Mouse (Mus musculus): ENCODE measurements around the gene Trappc12.

Gene Trappc12

DNA sequence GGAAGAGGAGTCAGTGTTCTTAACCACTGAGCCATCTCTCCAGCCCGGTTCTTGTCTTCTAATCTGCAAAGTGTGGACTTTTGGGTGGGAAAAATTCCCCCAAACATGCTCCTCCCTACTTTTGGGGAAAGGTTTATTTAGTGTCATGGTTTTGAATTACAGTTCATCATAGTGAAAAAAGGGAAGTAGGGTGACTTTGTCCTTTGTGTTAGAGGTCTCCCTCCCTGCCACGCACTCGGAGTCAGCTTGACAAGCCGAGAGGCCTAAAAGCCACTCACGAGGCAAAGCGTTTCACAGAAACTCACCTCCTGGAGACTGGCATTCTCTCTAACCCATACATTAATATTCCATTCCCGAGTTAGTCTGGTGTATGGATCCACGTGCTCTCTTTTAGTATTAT is 17.6 kb downstream of the Trappc12 start:
- no peak for DNase-seq

DNA sequence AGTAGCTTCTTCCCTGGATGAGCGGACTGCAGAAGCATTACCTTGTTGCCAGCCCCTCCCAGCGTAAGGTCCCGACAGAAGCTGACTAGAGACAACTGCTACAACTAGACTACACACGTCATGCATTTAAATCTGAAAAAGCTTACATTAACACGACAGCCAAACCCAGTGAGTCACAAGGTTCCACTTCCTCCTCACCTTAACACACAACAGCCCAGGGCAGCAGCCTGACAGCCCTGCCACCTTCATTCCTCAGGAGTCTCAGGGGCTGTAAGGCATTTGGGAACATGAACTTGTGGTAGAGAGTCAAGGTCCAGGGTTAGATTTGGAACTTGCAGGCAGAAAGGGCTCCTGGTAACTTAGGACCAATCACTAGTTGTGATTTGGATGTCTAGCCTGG is 23.2 kb downstream of the Trappc12 start:
- no peak for DNase-seq

DNA sequence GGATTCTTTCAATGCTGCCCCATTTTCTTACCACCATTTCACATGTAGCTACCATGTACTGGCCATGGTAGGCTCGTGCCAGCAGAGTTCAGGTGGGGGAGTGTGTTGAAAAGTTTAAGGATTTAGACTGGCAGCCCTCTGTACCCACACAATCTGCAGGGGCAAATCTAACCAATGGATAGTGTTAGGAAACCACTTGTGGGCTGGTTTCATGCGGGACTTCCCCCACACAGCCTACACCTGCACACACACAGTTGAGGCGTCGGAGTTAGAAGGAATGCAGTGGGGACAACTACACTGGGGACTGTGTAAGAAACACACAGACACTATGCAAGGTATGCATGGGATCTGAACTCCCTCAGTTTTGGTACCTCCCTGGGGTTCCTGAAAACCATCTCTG is 24.1 kb downstream of the Trappc12 start:
- DNase-seq = no peak

DNA sequence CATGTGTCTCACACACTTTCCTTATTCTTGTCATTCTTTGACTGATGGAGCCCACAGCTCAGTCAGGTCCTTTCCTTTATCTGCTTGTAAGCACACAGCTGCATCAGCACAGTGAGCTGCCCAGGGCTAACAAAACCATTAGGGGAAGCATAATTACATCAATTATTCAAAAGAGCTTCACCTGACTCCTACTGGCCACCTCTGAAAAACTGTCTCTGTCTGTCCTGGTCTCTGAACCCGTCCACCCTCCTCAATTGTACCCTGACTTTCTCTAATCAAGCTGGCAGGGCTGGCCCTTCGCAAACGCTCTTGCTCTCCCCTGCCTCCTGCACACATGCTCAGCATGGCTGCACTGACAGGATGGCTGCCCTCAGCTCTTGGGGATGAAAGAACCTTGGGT is 25.9 kb downstream of the Trappc12 start:
- DNase-seq = no peak

DNA sequence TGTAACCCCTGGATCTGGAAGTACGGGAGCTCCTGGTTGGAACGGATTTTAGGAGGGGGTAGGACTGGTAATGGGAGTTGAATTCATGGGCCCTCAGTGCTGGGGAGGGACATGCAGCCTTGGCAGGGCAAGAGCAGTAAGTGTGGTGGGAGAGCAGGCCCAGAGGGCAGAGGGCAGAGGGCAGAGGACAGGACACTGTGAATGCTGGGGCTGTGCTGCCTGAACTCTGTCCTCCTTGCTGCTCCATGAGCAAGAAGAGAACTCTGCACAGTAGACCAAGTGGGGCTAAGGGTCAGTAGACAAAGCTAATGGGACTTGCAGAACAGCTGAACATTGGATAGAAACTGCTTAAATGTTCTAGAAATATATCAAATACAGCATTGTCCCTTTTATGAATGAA is 32.2 kb downstream of the Trappc12 start:
- DNase-seq = no peak

DNA sequence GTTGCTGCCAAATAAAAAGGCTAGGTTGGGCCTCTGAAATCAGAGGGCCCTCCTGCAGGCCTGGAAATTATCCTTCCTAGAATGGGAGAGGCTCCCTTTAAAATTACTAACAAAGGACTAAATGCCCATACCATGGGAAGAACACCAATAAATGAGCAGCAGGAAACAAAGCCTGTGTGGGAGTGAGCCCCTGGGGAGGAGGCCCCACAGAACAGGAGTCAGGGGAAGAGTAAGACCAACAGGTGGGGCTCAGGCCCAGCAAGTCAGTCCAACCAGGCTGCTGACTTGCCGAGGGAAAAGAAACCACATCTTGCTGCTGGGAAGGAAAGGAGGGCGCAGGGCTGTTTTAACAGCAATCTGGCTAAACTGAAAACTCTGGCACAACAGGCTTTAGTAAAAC is 33.2 kb downstream of the Trappc12 start:
- no peak for DNase-seq

DNA sequence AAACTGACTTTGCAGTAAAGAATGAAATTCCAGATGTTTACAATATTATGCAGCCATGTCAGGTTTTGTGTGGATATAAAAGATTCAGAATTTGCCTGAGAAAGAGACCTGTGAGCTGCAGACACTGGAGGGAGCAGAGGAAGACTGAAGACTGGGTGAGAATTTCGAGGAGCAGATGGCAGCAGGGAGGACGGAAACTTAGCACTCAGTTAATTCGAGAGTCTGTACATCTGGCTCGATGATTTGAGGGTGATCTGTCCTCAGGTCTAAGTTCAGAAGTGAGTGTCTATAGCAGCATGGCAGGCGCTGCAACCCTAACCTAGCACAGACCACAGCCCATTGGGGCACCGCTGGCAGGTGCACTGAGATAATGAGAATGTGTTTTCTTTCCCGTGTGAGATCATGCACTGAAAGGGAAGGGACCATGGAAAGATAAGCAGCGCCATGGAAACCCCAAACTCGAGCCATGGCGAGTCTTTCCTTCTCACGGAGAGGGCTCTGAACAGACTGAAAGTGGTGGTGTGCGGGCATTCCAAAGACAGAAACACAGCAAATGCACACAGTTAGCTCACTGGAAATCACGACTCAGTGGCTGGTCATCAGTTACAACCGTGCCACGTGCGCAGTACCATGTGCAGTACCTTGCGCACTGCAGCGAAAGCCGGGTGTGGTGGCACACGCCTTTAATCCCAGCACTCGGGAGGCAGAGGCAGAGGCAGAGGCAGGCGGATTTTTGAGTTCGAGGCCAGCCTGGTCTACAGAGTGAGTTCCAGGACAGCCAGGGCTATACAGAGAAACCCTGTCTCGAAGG is 35.2 kb downstream of the Trappc12 start:
- no peak for DNase-seq

DNA sequence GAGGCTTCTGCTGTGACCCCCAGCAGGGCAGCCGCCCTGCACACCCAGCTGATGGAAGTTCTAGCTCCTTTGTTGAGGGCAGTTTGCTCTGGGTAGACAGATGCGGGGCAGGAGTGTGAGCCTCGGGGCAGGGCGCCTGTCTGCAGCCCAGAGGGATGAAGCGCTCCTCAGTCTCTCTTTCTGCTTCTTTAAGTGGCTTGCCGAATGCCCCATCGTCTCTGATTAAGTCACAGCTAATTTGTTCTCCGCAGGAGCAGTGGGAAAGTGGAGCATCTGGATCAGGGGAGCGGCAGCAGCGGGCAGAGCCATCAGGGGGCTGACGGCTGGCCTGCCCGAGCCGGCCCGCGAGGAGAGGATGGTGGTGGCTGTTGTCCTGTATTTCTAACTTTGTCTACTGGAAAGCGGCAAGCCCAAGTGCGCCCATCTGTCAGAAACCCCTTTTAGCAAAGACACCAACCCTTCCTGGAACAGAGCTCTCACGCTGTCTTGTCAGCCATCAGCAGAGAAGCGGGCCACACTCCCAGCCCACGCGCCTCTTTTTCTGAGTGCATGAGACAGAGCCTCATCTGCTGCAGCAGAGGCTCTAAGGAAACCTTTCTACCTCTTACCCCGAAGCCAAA is 39.6 kb downstream of the Trappc12 start:
- DNase-seq = no peak

DNA sequence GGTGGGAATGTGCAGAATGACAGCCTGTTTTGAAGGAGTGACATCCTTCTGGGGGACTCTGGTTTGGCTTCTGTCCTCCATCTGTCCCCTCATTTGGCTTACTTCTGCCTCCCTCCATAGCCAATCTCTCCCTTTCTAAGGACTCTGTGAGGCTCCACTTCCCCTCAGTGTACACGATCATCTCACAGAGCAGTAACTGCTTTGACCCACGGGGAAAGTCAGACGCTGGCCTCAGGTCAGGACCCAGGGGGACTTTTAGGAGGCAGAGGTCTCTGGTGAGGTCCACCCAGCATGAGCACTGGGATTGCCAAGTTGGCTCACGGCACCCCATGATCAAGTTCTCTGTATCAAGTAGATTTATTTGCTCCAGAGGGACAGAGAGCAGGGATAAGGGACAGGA is 42.1 kb downstream of the Trappc12 start:
- DNase-seq = no peak

DNA sequence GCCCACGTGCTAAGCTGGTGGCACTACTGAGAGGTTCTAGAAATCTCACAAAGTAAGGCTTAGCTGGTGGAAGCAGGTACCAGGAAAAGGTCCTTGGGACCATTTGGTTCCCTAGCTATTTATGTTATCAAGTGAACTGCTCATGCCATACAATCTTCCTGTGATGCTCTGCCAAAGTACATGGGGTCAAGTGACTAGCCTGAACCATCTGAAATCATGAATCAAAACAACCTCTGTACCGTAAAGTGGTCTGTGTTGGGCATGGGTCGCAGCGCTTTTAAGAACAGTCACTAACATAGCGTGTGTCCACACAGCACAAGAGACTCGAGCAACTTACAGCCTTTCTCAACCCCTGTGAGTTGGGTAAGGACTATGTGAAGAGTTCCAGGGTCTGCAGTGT is 45.1 kb downstream of the Trappc12 start:
- no peak for DNase-seq

DNA sequence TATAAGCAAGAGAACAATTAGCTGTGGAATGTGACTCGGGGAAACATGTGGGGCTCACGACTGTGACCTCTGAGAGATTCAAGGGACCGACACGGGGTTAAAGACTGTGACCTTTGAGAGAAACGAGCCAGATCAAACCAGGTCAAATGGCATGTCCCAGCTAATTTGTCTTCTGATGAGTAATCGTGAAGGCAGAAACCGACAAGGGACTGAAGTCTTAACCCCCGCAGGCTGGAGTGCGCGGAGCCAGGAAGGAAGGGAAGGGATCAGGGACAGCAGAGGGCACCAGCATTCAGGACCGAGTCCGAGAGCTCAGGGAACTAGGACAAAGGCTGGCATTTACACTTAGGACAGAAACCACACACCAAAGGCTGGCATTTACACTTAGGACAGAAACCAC is 45.9 kb downstream of the Trappc12 start:
- no peak for DNase-seq

DNA sequence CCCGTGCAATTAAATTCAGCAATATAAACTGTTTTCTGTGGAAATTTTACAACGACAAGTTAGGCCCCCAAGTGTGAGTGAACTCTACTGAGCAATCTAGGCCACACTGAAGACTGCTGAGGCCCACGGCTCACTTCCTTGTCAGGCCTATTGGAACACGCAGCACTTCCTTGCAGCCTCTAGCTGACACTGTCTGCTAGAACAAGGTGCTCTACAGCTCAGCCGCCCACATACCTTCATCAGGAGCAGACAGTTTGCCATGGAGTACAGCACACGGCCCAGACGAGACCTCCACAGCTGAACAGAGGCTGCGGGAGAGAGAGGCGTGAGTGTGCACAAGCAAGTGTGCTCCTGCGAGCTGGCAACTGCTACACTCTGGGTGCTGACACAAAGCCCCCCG is 49.0 kb downstream of the Trappc12 start:
- DNase-seq = no peak

DNA sequence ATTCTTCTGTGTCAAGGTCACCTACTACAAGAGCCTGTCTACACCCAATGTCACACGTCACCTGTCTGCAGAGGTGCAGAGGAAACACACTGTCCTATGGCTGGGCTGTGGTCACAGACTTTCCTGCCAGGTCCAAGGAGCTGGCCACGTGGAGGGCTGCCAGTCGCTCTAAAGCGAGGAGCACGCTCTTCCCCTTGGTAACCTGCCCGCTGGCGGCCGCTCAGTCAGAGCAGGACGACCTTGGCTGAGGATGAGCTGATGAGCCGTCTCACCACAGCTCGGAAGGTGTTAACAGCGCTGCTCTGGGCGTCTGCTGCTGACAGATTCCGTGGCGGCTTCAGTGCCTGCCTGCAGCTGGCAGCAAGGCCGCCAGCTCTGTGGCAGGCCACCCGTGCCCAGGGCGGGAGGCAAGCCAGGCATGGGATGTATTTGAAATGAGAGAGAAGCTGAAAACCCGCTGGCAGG is 49.7 kb downstream of the Trappc12 start:
- peak; percentile 84 for DNase-seq

DNA sequence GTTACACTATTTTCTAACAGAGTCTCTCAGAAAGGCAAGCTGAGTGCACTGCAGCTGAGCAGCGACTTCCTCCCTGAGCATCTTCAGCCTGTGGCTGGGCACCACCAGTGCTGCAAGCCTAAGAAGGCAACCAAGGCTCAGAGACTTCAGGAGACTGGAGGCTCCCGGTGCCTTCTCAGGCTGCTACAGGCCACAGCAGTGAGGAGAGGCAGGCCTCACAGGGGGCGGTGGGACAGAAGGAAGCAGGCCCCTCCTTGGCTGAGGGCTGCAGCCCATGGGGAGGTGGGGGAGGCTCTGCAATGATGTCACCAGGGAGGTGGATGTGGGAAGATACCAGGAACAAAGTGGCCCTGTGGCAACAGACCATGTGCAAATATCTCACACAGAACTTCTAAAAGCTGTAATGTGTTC is 50.2 kb downstream of the Trappc12 start:
- peak; percentile 54 for DNase-seq

DNA sequence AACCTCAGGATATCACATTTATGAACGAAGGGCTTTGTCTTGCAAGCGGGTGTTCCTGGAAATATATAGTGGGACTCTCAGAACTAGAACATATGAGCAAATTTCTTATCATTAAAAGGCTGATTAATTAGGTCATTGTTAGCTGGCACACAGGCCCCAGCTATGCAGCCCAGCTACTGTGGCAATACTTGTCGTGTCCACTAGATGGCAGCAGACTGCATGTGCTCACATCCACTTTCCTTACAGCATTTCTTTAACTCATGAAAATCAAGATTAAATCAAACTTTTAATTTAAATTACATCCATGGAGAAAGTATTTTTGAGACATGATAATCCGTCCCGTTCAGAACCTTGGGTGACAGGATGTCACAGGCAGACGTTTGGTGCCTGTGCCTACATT is 50.6 kb downstream of the Trappc12 start:
- peak; percentile 78 for DNase-seq

DNA sequence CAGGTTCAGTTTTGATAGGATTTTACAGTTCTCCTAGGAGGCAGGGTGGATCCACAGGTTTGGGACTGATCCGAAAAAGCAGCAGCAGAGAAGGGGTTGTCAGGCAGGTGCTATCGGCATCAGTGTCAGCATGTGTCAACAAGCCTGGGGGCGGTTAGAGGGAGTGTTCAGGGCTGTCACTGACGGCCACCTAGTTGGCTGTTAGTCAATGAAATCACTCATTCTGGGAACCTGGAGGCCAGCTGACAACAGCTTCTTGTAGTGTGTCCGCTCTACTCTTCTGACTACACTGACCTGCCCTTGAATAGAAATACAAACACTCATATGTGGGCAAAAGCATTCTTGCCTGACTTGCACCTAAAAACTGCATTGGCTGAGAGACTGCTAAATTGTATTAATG is 51.2 kb downstream of the Trappc12 start:
- DNase-seq = no peak

DNA sequence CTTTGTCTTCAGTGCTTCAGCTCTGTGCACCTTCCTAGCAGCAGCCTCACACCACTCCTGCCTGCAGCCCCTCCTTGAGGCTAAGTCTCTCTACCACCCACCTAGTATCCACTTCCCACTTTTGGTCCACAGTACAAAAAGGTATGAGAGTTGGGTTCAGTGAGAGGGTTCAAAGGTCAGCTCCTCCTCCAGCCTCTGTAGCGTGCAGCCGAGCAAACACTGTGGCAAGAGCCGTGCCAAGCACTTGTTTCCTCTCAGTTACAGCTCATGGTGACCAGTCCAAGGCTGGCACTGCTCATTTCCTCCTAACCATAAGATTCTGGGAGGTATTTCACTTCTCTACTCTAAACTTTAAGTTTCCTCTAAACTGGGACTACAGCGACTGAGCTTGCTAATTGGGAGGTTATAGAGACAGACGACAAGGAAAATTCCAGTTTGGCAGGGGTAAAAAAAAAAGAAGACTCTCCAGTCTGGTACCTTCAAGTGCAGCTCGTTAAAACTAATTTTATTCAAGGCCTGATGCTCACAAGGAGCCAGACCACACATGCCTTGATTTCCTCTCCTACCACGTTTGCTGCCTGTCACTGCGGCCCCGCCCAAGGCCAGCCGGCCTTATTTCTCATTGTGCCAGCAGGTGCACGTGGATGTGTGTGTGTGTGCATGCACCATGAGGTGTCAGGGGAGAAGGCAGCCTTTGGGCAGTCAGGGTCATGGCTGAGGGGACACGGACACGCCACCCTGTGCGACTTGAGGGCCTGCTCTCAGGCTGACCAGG is 52.3 kb downstream of the Trappc12 start:
- no peak for DNase-seq

DNA sequence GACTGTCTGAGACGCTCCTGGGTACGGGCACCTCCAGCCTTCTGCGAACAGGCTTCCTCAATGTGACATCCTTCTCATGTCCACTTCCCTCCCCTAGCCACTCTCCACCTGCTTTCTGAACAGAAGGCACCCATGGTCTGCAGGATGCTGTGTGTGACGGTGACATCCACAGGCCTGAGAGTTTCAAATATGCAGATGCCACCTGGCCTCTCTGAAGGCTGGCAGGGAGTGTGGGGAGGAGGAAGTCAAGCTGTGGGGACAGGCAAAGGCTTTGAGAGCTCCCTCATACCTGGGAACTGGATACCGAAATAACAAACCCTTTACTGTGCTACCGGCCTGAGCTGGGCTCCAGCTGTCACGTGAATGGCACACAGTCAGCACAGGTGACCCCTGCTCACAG is 55.5 kb downstream of the Trappc12 start:
- peak; percentile 77 for DNase-seq

DNA sequence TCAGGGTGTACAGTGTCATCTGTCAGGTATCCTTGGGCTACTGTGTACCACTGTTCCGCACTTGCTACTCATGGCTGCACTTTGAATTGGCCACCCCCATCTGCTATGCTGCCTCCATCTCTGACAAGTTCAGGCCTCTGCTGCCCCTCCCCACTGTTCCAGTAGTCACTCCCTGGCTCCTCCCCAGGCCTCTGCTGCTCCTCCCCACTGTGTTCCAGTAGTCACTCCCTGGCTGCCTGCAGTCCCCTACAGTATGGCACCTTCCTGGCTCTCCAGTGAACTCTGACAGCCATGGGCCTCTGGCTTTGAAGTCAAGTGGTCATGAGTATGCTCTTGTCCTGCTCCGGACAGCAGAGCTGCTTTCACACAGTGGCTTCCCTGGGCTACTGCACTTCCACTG is 56.0 kb downstream of the Trappc12 start:
- DNase-seq = peak; percentile 45

DNA sequence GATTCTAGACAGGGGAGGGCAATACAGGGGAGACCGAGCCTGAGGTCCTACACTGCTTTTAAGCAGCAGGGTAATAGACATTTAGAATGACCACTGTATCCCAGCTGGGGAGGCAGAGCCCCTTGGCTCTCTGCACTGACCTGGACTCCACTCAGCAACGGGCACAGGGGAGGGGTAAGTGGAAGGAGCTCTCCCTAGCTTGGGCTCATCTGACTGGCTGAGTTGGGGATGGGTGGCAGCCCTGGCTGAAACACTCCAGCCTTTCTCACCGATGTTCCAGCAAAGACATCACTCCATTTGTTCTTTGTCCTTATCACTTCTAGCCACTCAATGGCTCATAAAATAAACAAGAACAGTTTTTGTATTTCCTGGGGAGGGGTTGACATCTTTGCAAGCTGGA is 56.5 kb downstream of the Trappc12 start:
- no peak for DNase-seq

DNA sequence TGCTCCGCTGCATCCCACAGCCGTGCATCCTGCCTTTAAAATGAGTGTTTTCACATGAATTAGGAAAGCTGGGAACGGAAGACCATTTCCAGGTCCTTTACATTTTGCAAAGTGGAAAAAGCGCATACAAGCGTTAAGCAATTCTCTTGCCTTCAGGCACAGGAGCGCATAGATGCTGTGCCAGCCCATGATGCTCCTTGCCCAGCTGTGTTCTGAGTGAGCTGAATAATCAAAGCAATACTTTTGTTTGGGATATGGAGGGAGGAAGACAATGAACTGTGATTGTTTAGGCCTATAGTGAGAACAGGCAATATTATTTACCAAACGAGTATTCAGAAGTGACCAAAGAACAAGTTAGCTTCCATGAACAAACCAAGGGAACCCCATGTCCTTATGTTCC is 59.5 kb downstream of the Trappc12 start:
- DNase-seq = no peak

DNA sequence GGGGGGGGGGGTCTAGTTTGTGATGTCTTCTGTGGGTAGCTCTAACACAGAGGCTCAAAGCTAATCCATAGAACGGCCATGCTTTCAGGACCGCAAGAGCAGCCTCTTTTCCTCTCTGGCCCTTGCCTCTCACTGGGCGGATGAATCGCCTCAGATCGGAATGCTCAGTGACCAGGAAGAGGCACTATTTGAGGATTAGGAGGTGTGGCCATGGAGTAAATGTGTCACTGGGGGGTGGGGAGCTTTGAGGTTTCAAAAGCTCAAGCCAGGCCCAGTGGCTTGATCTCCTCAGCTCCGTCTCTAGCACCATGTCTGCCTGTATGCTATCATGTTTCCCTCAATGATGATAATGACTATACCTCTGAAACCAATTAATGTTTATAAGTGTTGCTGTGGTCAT is 61.3 kb downstream of the Trappc12 start:
- no peak for DNase-seq

DNA sequence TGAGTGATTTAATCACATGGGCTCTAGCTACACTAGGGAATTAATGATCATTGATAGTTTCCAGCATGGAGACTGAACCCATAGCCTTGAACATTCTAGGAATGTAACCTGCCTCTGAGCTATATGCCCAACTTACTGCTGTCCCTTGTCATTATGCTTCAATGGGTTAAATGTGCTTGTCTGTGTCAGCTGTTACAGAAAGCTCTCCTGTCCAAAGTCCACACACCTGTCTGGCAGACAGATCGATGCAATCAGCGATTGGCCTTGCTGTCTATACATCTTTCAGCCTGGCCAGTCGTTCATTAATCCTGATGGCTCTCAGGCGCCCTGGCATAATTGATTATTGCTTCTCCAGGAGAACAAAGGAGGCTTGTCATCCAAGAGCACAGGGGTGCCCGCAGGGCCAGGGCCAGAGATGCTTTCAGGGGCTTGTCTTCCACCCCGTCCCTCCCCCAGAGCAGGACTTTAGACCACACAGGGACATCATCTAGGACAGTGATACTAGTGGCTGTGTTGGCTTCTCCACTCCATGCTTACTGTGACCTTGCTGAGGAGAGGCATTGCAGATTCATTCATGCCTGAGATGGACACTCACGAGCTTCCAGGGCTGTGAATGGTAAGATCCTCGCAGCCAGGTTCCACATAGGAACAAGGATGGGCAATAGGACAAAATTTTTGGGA is 63.9 kb downstream of the Trappc12 start:
- no peak for DNase-seq

All from cerebellum, adult 9-11 months (tissue).